Mouse (Mus musculus): ENCODE measurements around the gene Btbd9. TPM values are rescaled to one million over a fixed set of nuclear protein-coding genes. Genes with fewer than 3 reads are reported as not detected.

Btbd9 gene
- polyA plus RNA-seq, 1 experiment: 21.7 TPM

DNA sequence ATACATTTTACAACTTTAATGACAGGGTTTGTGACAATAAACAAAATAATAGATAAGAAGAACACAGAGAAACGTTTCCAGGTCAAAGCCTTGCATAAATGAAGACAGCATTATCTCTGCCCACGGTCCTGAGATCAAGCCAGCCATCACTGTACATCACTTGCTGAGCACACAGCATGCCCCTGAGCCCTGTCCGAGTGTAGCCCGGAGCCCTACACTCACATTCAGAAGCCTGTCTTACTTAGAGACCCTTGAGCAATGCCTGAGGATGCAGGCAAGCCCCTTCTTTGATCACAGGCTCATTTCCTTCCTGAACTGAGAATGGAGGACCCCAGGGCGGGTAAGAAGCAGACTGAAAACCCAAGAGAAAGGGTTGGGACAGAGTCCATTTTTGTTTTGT, 240.0 kb downstream of the Btbd9 start:
- DNase-seq (ENCODE audit: low read depth in 1 of 2, low spot score in 2 of 2): no peak
- Histone ChIP-seq H3K27me3 (ENCODE audit: control insufficient read depth, insufficient read depth, low read length) (no peaks in the 10 kb centered on the region), H3K4me1 (ENCODE audit: control insufficient read depth, insufficient read depth, insufficient read length) (peaks cover 7% of the 10 kb centered on the region; the same call in 1 of the 2 replicates), H3K36me3 (ENCODE audit: control insufficient read depth, insufficient read depth, low read length) (peaks cover 3% of the 10 kb centered on the region; the same call in 1 of the 2 replicates), H3K4me3 (ENCODE audit: extremely low read depth, insufficient read depth, insufficient read length) (no peak overlapping the region), H3K27ac (ENCODE audit: insufficient read depth, low read length) (no peak overlapping the region)
- TF ChIP-seq POLR2A (IDR thresholded peaks at IDR 0.05; ENCODE audit: low read depth, low read length): no peak
- no peak for TF ChIP-seq CTCF (IDR thresholded peaks at IDR 0.05; ENCODE audit: extremely low read depth, insufficient read depth, insufficient read length, insufficient replicate concordance)
- WGBS: 35% methylated on average over 5 of the region's 5 CpGs

DNA sequence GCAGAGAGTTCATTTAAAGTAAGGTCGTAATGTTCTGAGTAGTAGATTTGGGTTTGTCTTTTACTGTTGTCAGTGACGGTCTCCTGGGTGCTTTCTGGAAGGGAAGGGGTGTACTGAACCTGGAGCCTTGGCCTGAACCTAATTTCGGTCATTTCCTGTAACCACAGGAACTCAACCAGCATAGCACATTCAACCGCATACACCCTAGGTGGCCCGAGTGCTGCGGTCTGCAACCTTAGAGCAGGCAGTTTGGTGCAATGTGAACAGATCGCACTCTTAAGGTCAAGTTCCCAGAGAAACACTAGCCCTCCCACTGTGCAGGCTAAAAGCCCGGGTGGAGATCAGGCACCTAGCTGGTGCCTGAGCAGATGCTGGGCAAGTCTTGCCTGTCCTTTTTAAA, 240.5 kb downstream of the Btbd9 start:
- TF ChIP-seq CTCF (IDR thresholded peaks at IDR 0.05; ENCODE audit: extremely low read depth, insufficient read depth, insufficient read length, insufficient replicate concordance): no peak
- no peak for TF ChIP-seq POLR2A (IDR thresholded peaks at IDR 0.05; ENCODE audit: low read depth, low read length)
- Histone ChIP-seq H3K36me3 (ENCODE audit: control insufficient read depth, insufficient read depth, low read length) (peaks cover 3% of the 10 kb centered on the region; the same call in 1 of the 2 replicates), H3K4me3 (ENCODE audit: extremely low read depth, insufficient read depth, insufficient read length) (no peak overlapping the region), H3K27ac (ENCODE audit: insufficient read depth, low read length) (no peak overlapping the region), H3K27me3 (ENCODE audit: control insufficient read depth, insufficient read depth, low read length) (no peaks in the 10 kb centered on the region), H3K4me1 (ENCODE audit: control insufficient read depth, insufficient read depth, insufficient read length) (peaks cover 7% of the 10 kb centered on the region; the same call in 1 of the 2 replicates)
- DNase-seq (ENCODE audit: low read depth in 1 of 2, low spot score in 2 of 2): peak in 1 of 2 experiments; percentile 9
- 14% methylated on average over 8 of the region's 8 CpGs for WGBS

DNA sequence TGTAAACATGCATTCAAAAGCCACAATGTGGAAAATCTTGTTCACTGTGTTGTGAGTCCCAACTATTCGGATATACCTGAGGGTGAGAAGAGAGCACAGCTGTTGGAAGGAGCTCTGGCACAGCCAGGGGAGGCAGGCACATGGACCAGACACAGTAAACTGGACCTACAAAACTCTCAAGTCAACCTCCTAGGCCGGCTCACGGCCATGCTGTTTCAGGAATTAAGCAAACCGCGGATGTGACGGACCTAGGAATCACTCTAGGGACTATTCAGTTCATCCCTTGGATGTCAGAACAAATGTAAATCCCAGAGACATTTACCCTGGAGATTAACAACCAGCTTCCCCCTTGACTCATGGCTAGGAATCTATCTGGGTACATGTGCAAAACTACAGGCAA, 242.0 kb downstream of the Btbd9 start:
- no peak overlapping the region for H3K4me3 ChIP-seq (ENCODE audit: extremely low read depth, insufficient read depth, insufficient read length)
- no peak for TF ChIP-seq POLR2A (IDR thresholded peaks at IDR 0.05; ENCODE audit: low read depth, low read length)
- no peak for TF ChIP-seq CTCF (IDR thresholded peaks at IDR 0.05; ENCODE audit: extremely low read depth, insufficient read depth, insufficient read length, insufficient replicate concordance)
- H3K4me1 ChIP-seq (ENCODE audit: control insufficient read depth, insufficient read depth, insufficient read length): peaks cover 7% of the 10 kb centered on the region; the same call in 1 of the 2 replicates
- H3K27ac ChIP-seq (ENCODE audit: insufficient read depth, low read length): no peak overlapping the region
- peaks cover 3% of the 10 kb centered on the region; the same call in 1 of the 2 replicates for H3K36me3 ChIP-seq (ENCODE audit: control insufficient read depth, insufficient read depth, low read length)
- WGBS: 96% methylated on average over 6 of the region's 6 CpGs
- no peaks in the 10 kb centered on the region for H3K27me3 ChIP-seq (ENCODE audit: control insufficient read depth, insufficient read depth, low read length)
- no peak for DNase-seq (ENCODE audit: low read depth in 1 of 2, low spot score in 2 of 2)

DNA sequence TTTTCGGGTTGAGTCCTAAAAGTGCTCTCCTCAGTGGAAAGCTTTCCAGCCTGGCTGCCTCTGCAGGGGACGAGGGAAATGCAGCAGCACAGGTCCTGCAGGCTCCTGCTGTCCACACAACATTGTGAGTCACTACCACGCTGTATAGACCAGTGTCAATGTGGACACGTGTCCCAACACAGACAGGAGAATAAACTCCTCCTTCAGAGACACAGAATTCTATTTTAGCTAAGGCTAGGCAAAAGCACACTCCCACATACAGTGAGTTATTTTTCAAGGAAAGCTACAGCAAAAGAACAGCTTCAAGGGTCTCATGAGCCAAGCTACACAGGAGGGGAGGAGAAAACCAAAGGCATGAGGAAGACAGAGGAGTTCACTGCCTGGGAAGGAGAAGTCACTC, 243.2 kb downstream of the Btbd9 start:
- TF ChIP-seq POLR2A (IDR thresholded peaks at IDR 0.05; ENCODE audit: low read depth, low read length): no peak
- no peak for TF ChIP-seq CTCF (IDR thresholded peaks at IDR 0.05; ENCODE audit: extremely low read depth, insufficient read depth, insufficient read length, insufficient replicate concordance)
- peaks cover 3% of the 10 kb centered on the region; the same call in 1 of the 2 replicates for H3K36me3 ChIP-seq (ENCODE audit: control insufficient read depth, insufficient read depth, low read length)
- H3K27me3 ChIP-seq (ENCODE audit: control insufficient read depth, insufficient read depth, low read length): no peaks in the 10 kb centered on the region
- no peak overlapping the region for H3K27ac ChIP-seq (ENCODE audit: insufficient read depth, low read length)
- DNase-seq (ENCODE audit: low read depth in 1 of 2, low spot score in 2 of 2): no peak
- H3K4me1 ChIP-seq (ENCODE audit: control insufficient read depth, insufficient read depth, insufficient read length): peaks cover 7% of the 10 kb centered on the region; the same call in 1 of the 2 replicates
- WGBS: 88% methylated on average over 4 of the region's 4 CpGs
- no peak overlapping the region for H3K4me3 ChIP-seq (ENCODE audit: extremely low read depth, insufficient read depth, insufficient read length)

DNA sequence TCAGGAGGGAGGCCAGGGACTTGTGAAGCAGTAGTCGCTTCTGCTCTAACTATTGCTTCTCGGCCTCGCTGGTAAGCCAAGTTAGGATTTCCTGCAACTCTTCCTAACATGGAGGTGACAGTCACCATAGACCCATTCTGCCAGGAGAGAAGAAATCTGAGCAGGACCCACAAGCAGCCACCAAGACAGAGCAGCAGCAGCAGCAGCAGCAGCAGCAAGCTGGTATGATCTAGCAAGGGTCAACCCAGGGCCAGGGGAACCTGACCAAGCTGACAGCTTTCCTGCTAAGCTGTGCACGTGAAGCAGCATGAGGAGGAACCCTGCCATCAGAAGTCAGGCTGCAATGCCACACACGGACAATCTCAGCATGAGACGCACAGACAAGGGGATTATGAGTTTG, 244.9 kb downstream of the Btbd9 start:
- H3K4me3 ChIP-seq (ENCODE audit: extremely low read depth, insufficient read depth, insufficient read length): no peak overlapping the region
- no peak for DNase-seq (ENCODE audit: low read depth in 1 of 2, low spot score in 2 of 2)
- TF ChIP-seq POLR2A (IDR thresholded peaks at IDR 0.05; ENCODE audit: low read depth, low read length): no peak
- no peak for TF ChIP-seq CTCF (IDR thresholded peaks at IDR 0.05; ENCODE audit: extremely low read depth, insufficient read depth, insufficient read length, insufficient replicate concordance)
- H3K4me1 ChIP-seq (ENCODE audit: control insufficient read depth, insufficient read depth, insufficient read length): peaks cover 2% of the 10 kb centered on the region; the same call in 1 of the 2 replicates
- H3K27ac ChIP-seq (ENCODE audit: insufficient read depth, low read length): no peak overlapping the region
- 89% methylated on average over 6 of the region's 6 CpGs for WGBS
- peaks cover 3% of the 10 kb centered on the region; the same call in 1 of the 2 replicates for H3K36me3 ChIP-seq (ENCODE audit: control insufficient read depth, insufficient read depth, low read length)
- no peaks in the 10 kb centered on the region for H3K27me3 ChIP-seq (ENCODE audit: control insufficient read depth, insufficient read depth, low read length)

DNA sequence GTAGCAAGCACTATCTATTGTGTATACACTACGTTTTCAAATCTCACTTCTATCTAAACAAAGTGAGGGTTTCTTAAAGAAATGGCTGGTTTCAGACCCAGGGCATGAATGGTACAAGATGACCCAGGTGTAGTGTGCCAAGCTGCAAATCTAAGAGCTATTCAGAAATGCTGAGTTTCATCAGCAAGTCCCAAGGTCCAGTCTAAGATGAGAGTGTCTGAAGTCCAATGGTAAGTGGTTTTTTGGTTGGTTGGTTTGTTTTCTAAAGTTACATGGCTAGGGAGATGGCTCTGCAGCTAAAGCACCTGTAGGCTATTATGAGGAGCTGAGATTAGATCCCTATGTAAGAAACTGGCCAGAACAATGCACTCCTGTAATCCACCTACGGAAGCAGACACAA, 246.8 kb downstream of the Btbd9 start:
- DNase-seq (ENCODE audit: low read depth in 1 of 2, low spot score in 2 of 2): no peak
- no peak for TF ChIP-seq POLR2A (IDR thresholded peaks at IDR 0.05; ENCODE audit: low read depth, low read length)
- no peak for TF ChIP-seq CTCF (IDR thresholded peaks at IDR 0.05; ENCODE audit: extremely low read depth, insufficient read depth, insufficient read length, insufficient replicate concordance)
- Histone ChIP-seq H3K27ac (ENCODE audit: insufficient read depth, low read length) (no peak overlapping the region), H3K4me1 (ENCODE audit: control insufficient read depth, insufficient read depth, insufficient read length) (no peaks in the 10 kb centered on the region), H3K4me3 (ENCODE audit: extremely low read depth, insufficient read depth, insufficient read length) (no peak overlapping the region), H3K27me3 (ENCODE audit: control insufficient read depth, insufficient read depth, low read length) (no peaks in the 10 kb centered on the region), H3K36me3 (ENCODE audit: control insufficient read depth, insufficient read depth, low read length) (peaks cover 3% of the 10 kb centered on the region; the same call in 1 of the 2 replicates)
- 90% methylated on average over 2 of the region's 2 CpGs for WGBS

DNA sequence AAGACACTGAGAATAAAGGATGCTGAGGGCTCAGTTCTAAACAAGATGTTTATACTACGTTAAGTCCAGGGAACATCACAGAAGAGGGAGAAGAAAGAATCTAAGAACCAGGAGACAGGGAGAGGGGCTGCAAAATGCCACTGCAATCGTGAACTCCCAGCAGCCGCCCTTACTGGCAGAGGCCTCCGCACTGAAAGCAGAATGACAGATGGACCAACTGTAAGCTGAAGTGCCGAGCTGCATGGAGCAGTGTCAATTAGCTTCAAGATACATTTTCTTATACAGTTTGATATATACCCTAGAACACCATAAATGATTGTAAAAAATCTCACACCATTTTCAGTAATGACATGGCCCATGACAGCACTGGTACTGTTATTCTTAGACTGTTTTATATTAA, 247.4 kb downstream of the Btbd9 start:
- TF ChIP-seq POLR2A (IDR thresholded peaks at IDR 0.05; ENCODE audit: low read depth, low read length) (no peak), CTCF (IDR thresholded peaks at IDR 0.05; ENCODE audit: extremely low read depth, insufficient read depth, insufficient read length, insufficient replicate concordance) (no peak)
- peaks cover 3% of the 10 kb centered on the region; the same call in 1 of the 2 replicates for H3K36me3 ChIP-seq (ENCODE audit: control insufficient read depth, insufficient read depth, low read length)
- 88% methylated on average over 5 of the region's 5 CpGs for WGBS
- DNase-seq (ENCODE audit: low read depth in 1 of 2, low spot score in 2 of 2): no peak
- H3K27ac ChIP-seq (ENCODE audit: insufficient read depth, low read length): no peak overlapping the region
- H3K4me3 ChIP-seq (ENCODE audit: extremely low read depth, insufficient read depth, insufficient read length): no peak overlapping the region
- H3K27me3 ChIP-seq (ENCODE audit: control insufficient read depth, insufficient read depth, low read length): no peaks in the 10 kb centered on the region
- H3K4me1 ChIP-seq (ENCODE audit: control insufficient read depth, insufficient read depth, insufficient read length): no peaks in the 10 kb centered on the region
